Mouse (Mus musculus) thymus, adult 2 months (tissue): ENCODE data around the gene Cyb5b.
"Not testable (repeated sequence)": the region's sequence is repeated elsewhere in the genome, so short reads cannot be mapped to it uniquely, and the experiment has no call there.

Experiments used
- CTCF ChIP-seq: fragments of 200-500 bp; IDR thresholded peaks from 2 replicates; pipeline ENCODE4 v1.5.1; 2012; ENCODE audit warnings: mild to moderate bottlenecking, control low read depth, low read length, moderate library complexity, borderline replicate concordance; ENCODE audit not compliant: control insufficient read depth, poor library complexity, insufficient read depth; ENCODE audit errors: extremely low read depth
- POLR2A ChIP-seq: fragments of 200-500 bp; IDR thresholded peaks from 2 replicates; pipeline ENCODE4 v1.6.1; 2012; ENCODE audit warnings: mild to moderate bottlenecking, low read length, control low read depth, moderate library complexity; ENCODE audit not compliant: control insufficient read depth, poor library complexity, insufficient read depth; ENCODE audit errors: extremely low read depth

DNA sequence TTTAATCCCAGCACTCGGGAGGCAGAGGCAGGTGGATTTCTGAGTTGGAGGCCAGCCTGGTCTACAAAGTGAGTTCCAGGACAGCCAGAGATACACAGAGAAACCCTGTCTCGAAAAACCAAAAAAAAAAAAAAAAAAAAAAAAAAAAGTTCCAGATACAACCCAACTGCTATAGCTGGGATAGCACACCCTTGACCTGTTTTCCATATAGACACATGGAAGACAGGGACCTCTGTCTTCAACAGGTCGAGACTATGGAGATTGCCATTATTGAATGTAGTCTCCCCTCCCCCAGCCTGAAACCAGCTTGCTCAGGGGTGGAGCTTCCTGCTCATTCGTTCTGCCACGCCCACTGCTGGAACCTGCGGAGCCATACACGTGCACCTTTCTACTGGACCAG lies 66.8 kb downstream of the Cyb5b start:
- not testable (repeated sequence) for TF ChIP-seq CTCF, POLR2A
